Mouse (Mus musculus): ENCODE data around the gene Etv6.

GRCm38 (mm10) chr6:134152539-134152938 is 117.0 kb downstream of the Etv6 start:
- TF ChIP-seq CTCF (IDR thresholded peaks at IDR 0.05; ENCODE audit: low read depth, low read length) (no peak), POLR2A (IDR thresholded peaks at IDR 0.05; ENCODE audit: borderline replicate concordance, low read depth, low read length) (no peak)
